Mouse (Mus musculus) heart, embryonic 16.5 days (tissue): ENCODE results near the gene Meltf. TPM values are rescaled to one million over a fixed set of nuclear protein-coding genes. Genes with fewer than 3 reads are reported as not detected.

Experiments
- ATAC-seq: fragments of 200-750 bp; cut with Nextera tagmentation; replicated peaks from 2 replicates; pipeline ENCODE4 v1.8.0; 2017; ENCODE audit warnings: moderate number of reproducible peaks; ENCODE audit not compliant: insufficient read depth, low FRiP score; ENCODE audit errors: extremely low read depth
- H3K27ac ChIP-seq: fragments of 300-500 bp; sonication (generic); 2 replicates; pipeline ENCODE4 v1.5.1; 2014; ENCODE audit warnings: mild to moderate bottlenecking, low read length, control low read depth, moderate library complexity
- H3K27me3 ChIP-seq: fragments of 300-500 bp; sonication (generic); 2 replicates; pipeline ENCODE4 v1.6.1; 2014; ENCODE audit warnings: low read length, mixed read lengths; ENCODE audit not compliant: control insufficient read depth, insufficient read depth
- H3K36me3 ChIP-seq: fragments of 300-500 bp; sonication (generic); 2 replicates; pipeline ENCODE4 v1.6.1; 2014; ENCODE audit not compliant: control insufficient read depth, insufficient read depth
- H3K4me1 ChIP-seq: fragments of 300-500 bp; sonication (generic); 2 replicates; pipeline ENCODE4 v1.6.1; 2014; ENCODE audit warnings: low read length, mixed read lengths; ENCODE audit not compliant: control insufficient read depth, insufficient read depth
- H3K4me2 ChIP-seq: fragments of 300-500 bp; sonication (generic); 2 replicates; pipeline ENCODE4 v1.6.1; 2014; ENCODE audit warnings: low read depth, mild to moderate bottlenecking, control low read depth, low read length
- H3K4me3 ChIP-seq: fragments of 300-500 bp; sonication (generic); 2 replicates; pipeline ENCODE4 v1.5.1; 2014; ENCODE audit warnings: mild to moderate bottlenecking, control low read depth, low read length
- H3K9ac ChIP-seq: fragments of 300-500 bp; sonication (generic); 2 replicates; pipeline ENCODE4 v1.6.1; 2014; ENCODE audit warnings: low read length, control low read depth
- H3K9me3 ChIP-seq: fragments of 300-500 bp; sonication (generic); replicated peaks from 2 replicates; pipeline ENCODE4 v1.6.1; 2016; ENCODE audit warnings: low read length; ENCODE audit not compliant: control insufficient read depth
- WGBS: fragments of 180-500 bp; shearing (Covaris S2); extraction: QIAGEN DNeasy Blood & Tissue Kit; methylation state at CpG from one replicate; pipeline ENCODE4 v1.1.7; 2014; 5-methylcytosine and 5-hydroxymethylcytosine counted together
- polyA plus RNA-seq: library from polyadenylated mRNA; unstranded; fragments of >200 nt; fragmentation: Nextera tagmentation; extraction: Ambion mirVana; gene quantifications from 2 replicates; pipeline ENCODE4 v1.2.1, GENCODE M21; 2015

Meltf gene
- polyA plus RNA-seq, 1 experiment from 2014 or later, result 0.16 TPM

- H3K36me3 ChIP-seq, result no peaks in the 10 kb centered on the region
- 52% methylated on average over 9 of the region's 9 CpGs for WGBS
- ATAC-seq, result no peak
- peaks cover 8% of the 10 kb centered on the region; the same call in 1 of the 2 replicates for H3K4me1 ChIP-seq
- H3K4me3 ChIP-seq, result no peak overlapping the region
- H3K27me3 ChIP-seq, result no peaks in the 10 kb centered on the region
- H3K9me3 ChIP-seq, result no peaks in the 10 kb centered on the region
- H3K9ac ChIP-seq, result no peak overlapping the region
- H3K27ac ChIP-seq, result no peak overlapping the region
- H3K4me2 ChIP-seq, result no peak overlapping the region
Observed at GRCm38 (mm10) chr16:31882381-31882908, 3.8 kb downstream of the Meltf start.

GRCm38 (mm10) chr16:31883302-31883701 lies 4.7 kb downstream of the Meltf start:
- no peaks in the 10 kb centered on the region for H3K9me3 ChIP-seq
- H3K9ac ChIP-seq, result no peak overlapping the region
- no peak overlapping the region for H3K4me2 ChIP-seq
- H3K27ac ChIP-seq, result no peak overlapping the region
- WGBS, result 67% methylated on average over 14 of the region's 14 CpGs
- H3K27me3 ChIP-seq, result no peaks in the 10 kb centered on the region
- no peaks in the 10 kb centered on the region for H3K36me3 ChIP-seq
- no peak overlapping the region for H3K4me3 ChIP-seq
- ATAC-seq, result no peak
- H3K4me1 ChIP-seq, result peaks cover 8% of the 10 kb centered on the region; the same call in 1 of the 2 replicates

- H3K27me3 ChIP-seq, result no peaks in the 10 kb centered on the region
- H3K4me3 ChIP-seq, result no peak overlapping the region
- no peak overlapping the region for H3K9ac ChIP-seq
- WGBS, result 11% methylated on average over 6 of the region's 6 CpGs
- H3K4me2 ChIP-seq, result no peak overlapping the region
- no peak overlapping the region for H3K27ac ChIP-seq
- ATAC-seq, result 0 out of 2 replicates have a peak, but pooled peaks have one; percentile 38
- peaks cover 8% of the 10 kb centered on the region; the same call in 1 of the 2 replicates for H3K4me1 ChIP-seq
- no peaks in the 10 kb centered on the region for H3K9me3 ChIP-seq
- no peaks in the 10 kb centered on the region for H3K36me3 ChIP-seq
Observed at GRCm38 (mm10) chr16:31883902-31884301, 5.3 kb downstream of the Meltf start.

GRCm38 (mm10) chr16:31890907-31891306 lies 12.3 kb downstream of the Meltf start:
- Histone ChIP-seq H3K36me3 (no peaks in the 10 kb centered on the region), H3K4me1 (no peaks in the 10 kb centered on the region), H3K9me3 (no peaks in the 10 kb centered on the region), H3K27me3 (no peaks in the 10 kb centered on the region), H3K4me2 (no peak overlapping the region), H3K4me3 (no peak overlapping the region), H3K27ac (no peak overlapping the region), H3K9ac (no peak overlapping the region)
- WGBS, result 78% methylated on average over 7 of the region's 7 CpGs
- no peak for ATAC-seq

- no peaks in the 10 kb centered on the region for H3K9me3 ChIP-seq
- H3K4me1 ChIP-seq, result no peaks in the 10 kb centered on the region
- no peaks in the 10 kb centered on the region for H3K36me3 ChIP-seq
- 69% methylated on average over 5 of the region's 5 CpGs for WGBS
- no peak overlapping the region for H3K4me3 ChIP-seq
- H3K4me2 ChIP-seq, result no peak overlapping the region
- no peaks in the 10 kb centered on the region for H3K27me3 ChIP-seq
- H3K9ac ChIP-seq, result no peak overlapping the region
- ATAC-seq, result no peak
- H3K27ac ChIP-seq, result no peak overlapping the region
Observed at GRCm38 (mm10) chr16:31893396-31894141, 15.0 kb downstream of the Meltf start.

GRCm38 (mm10) chr16:31896971-31897774 lies 18.6 kb downstream of the Meltf start:
- H3K9ac ChIP-seq, result peak overlapping the region; percentile 60
- no peaks in the 10 kb centered on the region for H3K36me3 ChIP-seq
- peak overlapping the region; percentile 34 for H3K4me3 ChIP-seq
- WGBS, result 16% methylated on average over 29 of the region's 29 CpGs
- H3K27ac ChIP-seq, result no peak overlapping the region
- H3K4me1 ChIP-seq, result no peaks in the 10 kb centered on the region
- peaks cover 5% of the 10 kb centered on the region for H3K9me3 ChIP-seq
- peak overlapping the region; percentile 65 for H3K4me2 ChIP-seq
- no peaks in the 10 kb centered on the region for H3K27me3 ChIP-seq
- peak; percentile 38; the same call in 1 of the 2 replicates for ATAC-seq

GRCm38 (mm10) chr16:31898546-31899326 lies 20.1 kb downstream of the Meltf start:
- peaks cover 5% of the 10 kb centered on the region for H3K9me3 ChIP-seq
- 77% methylated on average over 18 of the region's 18 CpGs for WGBS
- H3K4me1 ChIP-seq, result no peaks in the 10 kb centered on the region
- H3K36me3 ChIP-seq, result no peaks in the 10 kb centered on the region
- H3K27ac ChIP-seq, result no peak overlapping the region
- no peak overlapping the region for H3K4me2 ChIP-seq
- H3K27me3 ChIP-seq, result no peaks in the 10 kb centered on the region
- H3K4me3 ChIP-seq, result no peak overlapping the region
- H3K9ac ChIP-seq, result no peak overlapping the region
- ATAC-seq, result no peak

GRCm38 (mm10) chr16:31901886-31902285 lies 23.3 kb downstream of the Meltf start:
- Histone ChIP-seq H3K9me3 (peaks cover 5% of the 10 kb centered on the region), H3K27me3 (no peaks in the 10 kb centered on the region), H3K4me3 (no peak overlapping the region), H3K9ac (no peak overlapping the region), H3K36me3 (no peaks in the 10 kb centered on the region), H3K4me2 (no peak overlapping the region), H3K4me1 (peaks cover 11% of the 10 kb centered on the region), H3K27ac (no peak overlapping the region)
- WGBS, result 64% methylated on average over 1 of the region's 1 CpGs
- no peak for ATAC-seq
